Mouse (Mus musculus): ENCODE measurements around the gene Atg4b. TPM values are rescaled to one million over a fixed set of nuclear protein-coding genes. Genes with fewer than 3 reads are reported as not detected.
A peak's percentile ranks its signal among the peaks of the same experiment; 100 is the strongest.

Atg4b gene
- polyA plus RNA-seq, 1 experiment from 2014 or later, result 112 TPM

DNA sequence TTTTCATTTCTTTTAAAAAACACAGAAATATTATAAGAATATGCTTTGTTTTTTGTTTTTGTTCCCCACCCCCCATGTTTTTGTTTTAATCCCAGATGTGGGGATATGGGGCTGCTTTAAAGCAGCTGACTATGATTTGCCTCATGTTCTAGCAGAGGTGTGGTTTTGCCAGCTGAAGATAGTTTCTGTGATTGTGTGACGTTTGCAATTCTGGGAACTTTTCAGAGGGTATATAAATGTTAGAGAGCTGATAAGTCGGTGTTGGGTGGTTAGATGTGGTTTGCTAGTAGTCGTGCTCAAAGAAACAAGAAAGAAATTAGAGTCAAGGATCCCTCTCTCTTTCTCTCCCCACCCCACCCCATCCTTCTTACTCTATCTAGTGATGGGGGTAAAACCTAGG lies 15.4 kb upstream of the Atg4b start:
- H3K36me3 ChIP-seq, result no peaks in the 10 kb centered on the region
- no peak overlapping the region for H3K4me2 ChIP-seq
- peaks cover 8% of the 10 kb centered on the region for H3K4me1 ChIP-seq (replicated peaks)
- no peaks in the 10 kb centered on the region for H3K27me3 ChIP-seq
- no peaks in the 10 kb centered on the region for H3K9me3 ChIP-seq
- no peak overlapping the region for H3K4me3 ChIP-seq
- no peak overlapping the region for H3K27ac ChIP-seq
- 89% methylated on average over 3 of the region's 3 CpGs for WGBS
- no peak overlapping the region for H3K9ac ChIP-seq
- ATAC-seq (ENCODE audit: low FRiP score), result no peak

- H3K27me3 ChIP-seq, result no peaks in the 10 kb centered on the region
- no peak overlapping the region for H3K4me3 ChIP-seq
- H3K4me2 ChIP-seq, result no peak overlapping the region
- H3K4me1 ChIP-seq (replicated peaks), result no peaks in the 10 kb centered on the region
- H3K36me3 ChIP-seq, result no peaks in the 10 kb centered on the region
- ATAC-seq (ENCODE audit: low FRiP score), result no peak
- H3K9me3 ChIP-seq, result 0 out of 2 replicates have a peak, but pooled peaks cover under 1% of the 10 kb centered on the region
- H3K9ac ChIP-seq, result no peak overlapping the region
- WGBS, result 97% methylated on average over 5 of the region's 5 CpGs
- no peak overlapping the region for H3K27ac ChIP-seq
Measured at GRCm38 (mm10) chr1:93737711-93738110, 13.6 kb upstream of the Atg4b start.

DNA sequence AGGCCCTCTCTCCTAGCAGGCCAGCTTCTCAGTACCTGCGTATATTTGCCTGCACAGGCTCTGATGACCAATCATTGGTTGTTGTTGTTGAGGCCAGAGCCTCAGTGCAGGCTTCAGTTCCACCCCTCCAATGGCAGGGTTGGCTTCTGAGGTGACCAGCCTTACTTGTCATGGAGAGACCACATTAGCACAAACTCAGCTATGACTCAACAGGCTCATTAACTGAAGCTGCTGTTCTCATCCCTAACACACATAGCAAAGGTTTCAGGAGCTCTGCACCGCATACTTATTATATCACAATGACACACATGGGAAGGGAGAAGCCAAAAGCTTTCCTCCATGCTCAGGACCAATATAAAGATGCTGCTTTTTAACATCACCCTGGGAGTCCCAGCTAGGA lies 10.6 kb upstream of the Atg4b start:
- Histone ChIP-seq H3K4me3 (no peak overlapping the region), H3K4me1 (replicated peaks) (no peaks in the 10 kb centered on the region), H3K27me3 (no peaks in the 10 kb centered on the region), H3K27ac (no peak overlapping the region), H3K4me2 (no peak overlapping the region), H3K9ac (no peak overlapping the region), H3K36me3 (no peaks in the 10 kb centered on the region), H3K9me3 (peaks cover 5% of the 10 kb centered on the region; the same call in 1 of the 2 replicates)
- no peak for ATAC-seq (ENCODE audit: low FRiP score)
- WGBS, result 96% methylated on average over 2 of the region's 2 CpGs

DNA sequence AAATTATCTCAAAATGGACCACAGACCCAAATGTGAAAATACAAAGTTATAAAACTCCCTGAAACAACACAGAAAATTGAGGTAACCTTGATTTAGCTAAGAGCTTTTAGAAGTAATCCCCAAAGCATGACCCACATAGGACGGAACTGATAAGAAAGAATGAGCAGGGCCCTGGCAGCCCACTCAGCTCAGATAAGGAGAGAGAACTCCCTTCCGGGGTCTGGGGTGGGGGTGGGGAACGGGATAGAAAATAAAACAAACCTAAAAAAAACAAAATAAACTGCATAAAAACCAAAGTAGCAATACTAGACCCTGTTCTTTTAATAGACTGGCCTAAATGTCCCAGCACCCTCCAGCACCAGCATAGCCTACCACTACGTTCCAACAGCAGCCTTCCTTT lies 9.3 kb upstream of the Atg4b start:
- Histone ChIP-seq H3K9me3 (peaks cover 5% of the 10 kb centered on the region; the same call in 1 of the 2 replicates), H3K36me3 (no peaks in the 10 kb centered on the region), H3K4me2 (no peak overlapping the region), H3K27ac (no peak overlapping the region), H3K4me3 (no peak overlapping the region), H3K27me3 (no peaks in the 10 kb centered on the region), H3K9ac (no peak overlapping the region), H3K4me1 (replicated peaks) (no peaks in the 10 kb centered on the region)
- WGBS, result 89% methylated on average over 4 of the region's 4 CpGs
- ATAC-seq (ENCODE audit: low FRiP score), result no peak

DNA sequence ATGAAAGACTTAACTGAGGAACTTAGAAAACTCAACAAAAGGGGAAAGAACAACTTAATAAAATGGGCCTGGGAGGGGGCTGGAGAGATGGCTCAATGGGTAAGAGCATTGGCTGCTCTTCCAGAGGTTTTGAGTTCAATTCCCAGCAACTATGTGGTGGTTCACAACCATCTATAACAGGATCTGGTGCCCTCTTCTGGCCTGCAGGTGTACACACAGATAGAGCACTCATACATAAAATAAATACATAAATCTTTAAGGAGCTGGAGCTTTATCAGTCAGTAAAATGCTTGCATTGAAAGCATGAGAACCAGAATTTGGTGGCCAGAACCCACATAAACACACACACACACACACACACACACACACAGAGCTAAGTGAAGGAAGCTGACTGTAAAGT lies 8.4 kb upstream of the Atg4b start:
- Histone ChIP-seq H3K27me3 (no peaks in the 10 kb centered on the region), H3K9me3 (peaks cover 5% of the 10 kb centered on the region; the same call in 1 of the 2 replicates), H3K4me2 (no peak overlapping the region), H3K36me3 (0 out of 2 replicates have a peak, but pooled peaks cover under 1% of the 10 kb centered on the region), H3K9ac (no peak overlapping the region), H3K4me1 (replicated peaks) (no peaks in the 10 kb centered on the region), H3K27ac (no peak overlapping the region), H3K4me3 (no peak overlapping the region)
- ATAC-seq (ENCODE audit: low FRiP score), result no peak

- Histone ChIP-seq H3K27ac (no peak overlapping the region), H3K9ac (no peak overlapping the region), H3K27me3 (no peaks in the 10 kb centered on the region), H3K4me2 (no peak overlapping the region), H3K4me3 (no peak overlapping the region), H3K4me1 (replicated peaks) (no peaks in the 10 kb centered on the region), H3K36me3 (peaks cover 29% of the 10 kb centered on the region), H3K9me3 (peaks cover 5% of the 10 kb centered on the region; the same call in 1 of the 2 replicates)
- WGBS, result 91% methylated on average over 5 of the region's 5 CpGs
- ATAC-seq (ENCODE audit: low FRiP score), result no peak
Measured at GRCm38 (mm10) chr1:93746179-93746578, 5.1 kb upstream of the Atg4b start.

DNA sequence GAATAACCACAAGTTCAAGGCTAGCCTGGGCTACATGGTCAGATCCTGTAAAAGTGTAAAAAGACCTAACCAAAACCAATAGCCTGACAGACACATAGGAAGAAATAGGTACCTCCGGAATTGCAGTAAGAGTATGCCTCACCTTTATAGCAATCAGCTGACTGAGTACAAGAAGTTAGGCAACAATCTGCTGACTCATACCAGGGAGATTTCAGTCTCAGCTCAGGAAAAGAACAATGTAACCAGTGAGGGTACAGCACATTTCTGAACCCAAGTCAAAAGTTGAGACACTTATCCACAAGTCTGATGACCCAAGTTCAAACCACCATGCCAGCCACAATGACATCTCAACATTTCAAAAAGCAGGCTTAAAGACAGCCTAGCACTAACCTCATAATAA lies 2.8 kb upstream of the Atg4b start:
- H3K4me2 ChIP-seq, result no peak overlapping the region
- H3K36me3 ChIP-seq, result peaks cover 29% of the 10 kb centered on the region
- H3K4me1 ChIP-seq (replicated peaks), result peaks cover 9% of the 10 kb centered on the region
- no peak overlapping the region for H3K4me3 ChIP-seq
- no peaks in the 10 kb centered on the region for H3K27me3 ChIP-seq
- no peak overlapping the region for H3K9ac ChIP-seq
- ATAC-seq (ENCODE audit: low FRiP score), result no peak
- WGBS, result 100% methylated on average over 1 of the region's 1 CpGs
- no peak overlapping the region for H3K27ac ChIP-seq
- H3K9me3 ChIP-seq, result no peaks in the 10 kb centered on the region

GRCm38 (mm10) chr1:93753911-93754572 lies 2.7 kb downstream of the Atg4b start:
- Histone ChIP-seq H3K4me1 (replicated peaks) (peaks cover 43% of the 10 kb centered on the region), H3K4me3 (peak overlapping the region; percentile 99), H3K27ac (peak overlapping the region; percentile 89), H3K4me2 (peak overlapping the region; percentile 88), H3K9me3 (no peaks in the 10 kb centered on the region), H3K36me3 (peaks cover 17% of the 10 kb centered on the region), H3K27me3 (no peaks in the 10 kb centered on the region), H3K9ac (peak overlapping the region; percentile 92)
- ATAC-seq (ENCODE audit: low FRiP score), result peak; percentile 62
- WGBS, result under 1% methylated on average over 59 of the region's 59 CpGs

- WGBS, result under 1% methylated on average over 109 of the region's 121 CpGs
- Histone ChIP-seq H3K27ac (peak within 1 kb of the TSS; percentile 89), H3K9me3 (no peaks in the 10 kb centered on the region), H3K4me1 (replicated peaks) (peaks cover 43% of the 10 kb centered on the region), H3K4me3 (peak within 1 kb of the TSS; percentile 99), H3K4me2 (peak within 1 kb of the TSS; percentile 88), H3K36me3 (peaks cover 11% of the 10 kb centered on the region), H3K27me3 (no peaks in the 10 kb centered on the region), H3K9ac (peak within 1 kb of the TSS; percentile 92)
- ATAC-seq (ENCODE audit: low FRiP score), result peak; percentile 94
Measured at GRCm38 (mm10) chr1:93754573-93755290, 3.4 kb downstream of the Atg4b start, which contains the start of gene Thap4. TSS of gene Thap4 (minus strand) at chr1:93754864.

DNA sequence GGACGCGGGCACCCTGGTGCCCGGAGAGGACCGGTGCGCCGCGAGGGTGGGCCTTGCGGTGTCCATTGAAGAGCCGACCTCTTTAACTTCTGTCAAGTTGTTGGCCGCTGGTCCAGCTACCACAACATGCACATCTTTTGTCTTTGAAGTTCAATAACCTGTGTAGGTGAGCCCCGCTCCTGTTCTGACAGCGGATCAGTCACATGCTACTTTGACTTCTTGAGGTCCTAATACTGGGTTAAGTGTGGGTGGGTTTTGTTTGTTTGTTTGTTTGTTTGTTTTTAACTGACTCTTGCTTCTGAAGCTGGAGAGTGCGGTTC lies 4.0 kb downstream of the Atg4b start:
- Histone ChIP-seq H3K36me3 (peaks cover 5% of the 10 kb centered on the region), H3K27ac (peak overlapping the region; percentile 89), H3K9ac (peak overlapping the region; percentile 92), H3K4me2 (peak overlapping the region; percentile 88), H3K4me1 (replicated peaks) (peaks cover 43% of the 10 kb centered on the region), H3K9me3 (no peaks in the 10 kb centered on the region), H3K4me3 (peak overlapping the region; percentile 99), H3K27me3 (no peaks in the 10 kb centered on the region)
- under 1% methylated on average over 13 of the region's 13 CpGs for WGBS
- ATAC-seq (ENCODE audit: low FRiP score), result no peak; the same call in 1 of the 2 replicates

DNA sequence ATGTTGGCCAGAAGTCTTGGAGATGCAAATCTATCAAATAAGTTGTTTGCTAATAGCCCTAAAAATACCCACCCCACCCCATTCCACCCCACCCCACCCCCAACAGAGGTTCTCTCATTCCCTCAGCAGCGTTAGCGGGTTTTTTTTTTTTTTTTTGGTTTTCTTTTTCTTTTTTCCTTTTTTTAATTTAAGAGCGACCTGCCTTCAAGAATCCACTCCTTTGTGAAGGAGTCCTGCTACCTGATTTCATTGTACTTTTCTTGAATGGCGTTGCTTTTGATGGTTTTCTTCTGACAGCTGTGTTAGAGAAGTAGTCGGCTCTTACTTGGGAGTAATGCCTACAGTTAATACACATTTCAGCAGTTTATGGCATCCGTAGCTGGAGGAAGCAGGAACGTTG lies 4.3 kb downstream of the Atg4b start:
- Histone ChIP-seq H3K4me2 (peak overlapping the region; percentile 88), H3K27ac (no peak overlapping the region), H3K4me1 (replicated peaks) (peaks cover 43% of the 10 kb centered on the region), H3K9ac (peak overlapping the region; percentile 92), H3K9me3 (no peaks in the 10 kb centered on the region), H3K36me3 (peaks cover 2% of the 10 kb centered on the region), H3K27me3 (no peaks in the 10 kb centered on the region), H3K4me3 (peak overlapping the region; percentile 99)
- ATAC-seq (ENCODE audit: low FRiP score), result no peak
- WGBS, result 34% methylated on average over 7 of the region's 7 CpGs

DNA sequence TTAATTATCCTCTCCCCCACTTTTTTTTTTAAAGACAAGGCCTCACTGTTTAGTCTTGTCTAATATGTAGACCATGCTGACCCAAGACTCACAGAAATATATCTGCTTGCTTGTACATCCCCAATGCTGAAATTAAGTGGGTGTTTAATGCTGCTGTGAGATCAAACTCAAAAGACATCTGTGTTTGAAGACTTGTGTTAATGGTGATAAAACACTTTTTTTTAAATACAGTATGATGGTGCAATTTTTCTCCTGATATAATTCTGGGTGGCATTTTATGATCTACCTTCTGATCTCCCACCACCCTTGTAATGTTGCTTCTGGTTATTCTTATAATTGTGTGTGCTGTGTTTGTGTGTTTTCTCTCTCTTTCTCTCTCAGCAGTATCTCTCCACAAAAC lies 4.9 kb downstream of the Atg4b start:
- no peak for ATAC-seq (ENCODE audit: low FRiP score)
- peak overlapping the region; percentile 99 for H3K4me3 ChIP-seq
- peaks cover 43% of the 10 kb centered on the region for H3K4me1 ChIP-seq (replicated peaks)

DNA sequence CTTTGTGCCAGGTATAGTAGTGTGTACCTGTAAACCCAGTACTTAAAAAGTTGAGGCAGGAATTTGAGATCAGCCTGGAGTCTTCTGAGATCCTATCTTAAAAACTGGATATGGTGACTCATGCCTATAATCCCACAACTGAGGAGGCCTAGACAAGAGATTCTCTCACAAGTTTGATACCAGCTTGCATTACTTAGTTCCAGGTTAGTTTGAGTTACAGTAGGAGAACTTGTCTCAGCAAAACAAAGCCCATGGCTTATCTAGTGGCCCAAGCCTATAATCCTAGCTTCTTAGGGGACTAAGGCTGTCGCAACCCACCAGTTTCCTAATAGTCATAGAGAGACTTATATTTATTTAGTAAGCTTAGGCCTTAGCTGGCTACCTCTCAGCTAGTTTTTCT lies 8.8 kb downstream of the Atg4b start:
- Histone ChIP-seq H3K36me3 (no peaks in the 10 kb centered on the region), H3K9me3 (no peaks in the 10 kb centered on the region), H3K27me3 (no peaks in the 10 kb centered on the region), H3K4me2 (no peak overlapping the region), H3K27ac (no peak overlapping the region), H3K4me1 (replicated peaks) (peaks cover 30% of the 10 kb centered on the region), H3K9ac (no peak overlapping the region), H3K4me3 (no peak overlapping the region)
- ATAC-seq (ENCODE audit: low FRiP score), result no peak
- 94% methylated on average over 1 of the region's 1 CpGs for WGBS

More for the DNA sequence above, 4.9 kb downstream of the Atg4b start:
- Histone ChIP-seq H3K27me3 (no peaks in the 10 kb centered on the region), H3K9me3 (no peaks in the 10 kb centered on the region), H3K36me3 (no peaks in the 10 kb centered on the region), H3K4me2 (peak overlapping the region; percentile 88), H3K27ac (no peak overlapping the region), H3K9ac (no peak overlapping the region)
